Mouse (Mus musculus) kidney, embryonic 16.5 days (tissue): ENCODE data around the gene Zfr2. TPM values are rescaled to one million over a fixed set of nuclear protein-coding genes. Genes with fewer than 3 reads are reported as not detected.

ENCODE experiments used
- ATAC-seq: fragments of 200-750 bp; cut with Nextera tagmentation; 2 replicates; pipeline ENCODE4 v1.8.0; 2017; ENCODE audit warnings: moderate TSS enrichment; ENCODE audit not compliant: low FRiP score, low TSS enrichment
- H3K27ac ChIP-seq: fragments of 300-500 bp; sonication (generic); 2 replicates; pipeline ENCODE4 v1.5.1; 2014; ENCODE audit warnings: low read length
- H3K27me3 ChIP-seq: fragments of 300-500 bp; sonication (generic); 2 replicates; pipeline ENCODE4 v1.6.1; 2014; ENCODE audit warnings: low read length, control low read depth, mixed read lengths; ENCODE audit not compliant: insufficient read depth
- H3K36me3 ChIP-seq: fragments of 300-500 bp; sonication (generic); 2 replicates; pipeline ENCODE4 v1.6.1; 2014; ENCODE audit warnings: low read length, control low read depth, mixed read lengths; ENCODE audit not compliant: insufficient read depth
- H3K4me1 ChIP-seq: fragments of 300-500 bp; sonication (generic); 2 replicates; pipeline ENCODE4 v1.6.1; 2014; ENCODE audit warnings: low read length, control low read depth, mixed read lengths; ENCODE audit not compliant: insufficient read depth
- H3K4me2 ChIP-seq: fragments of 300-500 bp; sonication (generic); replicated peaks from 2 replicates; pipeline ENCODE4 v1.6.1; 2014; ENCODE audit warnings: low read depth, low read length
- H3K4me3 ChIP-seq: fragments of 300-500 bp; sonication (generic); 2 replicates; pipeline ENCODE4 v1.5.1; 2014; ENCODE audit warnings: mild to moderate bottlenecking, low read length
- H3K9ac ChIP-seq: fragments of 300-500 bp; sonication (generic); replicated peaks from 2 replicates; pipeline ENCODE4 v1.6.1; 2014; ENCODE audit warnings: low read length
- H3K9me3 ChIP-seq: fragments of 300-500 bp; sonication (generic); 2 replicates; pipeline ENCODE4 v1.6.1; 2016; ENCODE audit warnings: low read length, control low read depth
- WGBS: fragments of 180-500 bp; shearing (Covaris S2); extraction: QIAGEN DNeasy Blood & Tissue Kit; methylation state at CpG from one replicate; pipeline ENCODE4 v1.1.7; 2014; 5-methylcytosine and 5-hydroxymethylcytosine counted together
- polyA plus RNA-seq: library from polyadenylated mRNA; unstranded; fragments of >200 nt; fragmentation: Nextera tagmentation; extraction: Ambion mirVana; gene quantifications from 2 replicates; pipeline ENCODE4 v1.2.1, GENCODE M21; 2015

Zfr2 gene
- polyA plus RNA-seq, 1 experiment from 2014 or later = 7.1 TPM

GRCm38 (mm10) chr10:81192968-81193501 is 39.9 kb upstream of the Zfr2 start:
- WGBS = 4% methylated on average over 19 of the region's 19 CpGs

DNA sequence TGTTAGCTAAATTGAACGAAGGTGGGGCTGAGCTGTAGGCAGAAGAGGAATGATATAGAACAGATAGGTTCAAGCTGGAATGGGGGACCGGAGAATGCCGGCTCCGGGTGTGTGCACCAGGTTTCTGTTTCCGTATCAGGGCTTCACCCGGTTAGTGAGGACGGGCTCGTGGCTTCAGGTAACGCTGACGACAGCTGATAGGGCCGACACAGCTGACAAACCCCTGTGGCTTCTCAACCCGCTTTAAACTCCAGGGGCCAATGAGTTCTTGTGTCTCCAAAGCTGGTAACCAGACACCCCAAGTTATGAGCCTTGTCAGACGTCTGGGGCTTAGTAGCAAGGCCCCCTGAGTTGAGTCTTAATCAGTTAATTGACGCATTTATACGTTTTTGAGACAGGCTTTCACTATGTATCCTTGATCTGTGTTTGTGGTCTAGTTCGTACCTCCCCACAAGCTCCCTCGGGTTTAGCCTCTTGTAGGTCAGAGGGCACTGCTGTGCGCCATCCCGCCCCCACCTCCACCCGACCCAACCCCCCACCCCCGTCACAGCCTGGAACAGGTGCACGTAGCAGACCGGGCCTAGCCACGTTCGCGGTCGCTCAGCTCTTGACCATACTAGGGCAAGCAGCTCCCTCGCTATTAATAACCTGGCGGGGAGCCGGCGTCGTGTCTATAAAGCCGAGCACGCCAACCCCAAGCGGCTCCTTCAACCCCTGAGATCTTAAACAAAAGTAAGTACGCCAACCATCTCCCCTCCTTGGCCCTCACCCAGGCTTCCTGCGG is 38.8 kb upstream of the Zfr2 start:
- Histone ChIP-seq H3K9me3 (no peaks in the 10 kb centered on the region), H3K9ac (peak overlapping the region; percentile 38; the same call in 1 of the 2 replicates), H3K36me3 (peaks cover 15% of the 10 kb centered on the region; the same call in 1 of the 2 replicates), H3K4me1 (peaks cover 31% of the 10 kb centered on the region), H3K27me3 (peaks cover 35% of the 10 kb centered on the region), H3K4me2 (peak overlapping the region; percentile 21; the same call in 1 of the 2 replicates), H3K27ac (no peak overlapping the region), H3K4me3 (peak overlapping the region; percentile 1; the same call in 1 of the 2 replicates)
- WGBS = 12% methylated on average over 37 of the region's 37 CpGs
- ATAC-seq = no peak

More at GRCm38 (mm10) chr10:81192968-81193501, 39.9 kb upstream of the Zfr2 start:
- 0 out of 2 replicates have a peak overlapping the region, but pooled peaks have one; percentile 90 for H3K27ac ChIP-seq
- H3K4me3 ChIP-seq = peak overlapping the region; percentile 65
- peaks cover 19% of the 10 kb centered on the region; the same call in 1 of the 2 replicates for H3K36me3 ChIP-seq
- H3K9me3 ChIP-seq = no peaks in the 10 kb centered on the region
- peaks cover 31% of the 10 kb centered on the region for H3K4me1 ChIP-seq
- peak overlapping the region; percentile 91 for H3K9ac ChIP-seq
- H3K27me3 ChIP-seq = peaks cover 34% of the 10 kb centered on the region
- ATAC-seq = peak; percentile 18
- peak overlapping the region; percentile 96 for H3K4me2 ChIP-seq

DNA sequence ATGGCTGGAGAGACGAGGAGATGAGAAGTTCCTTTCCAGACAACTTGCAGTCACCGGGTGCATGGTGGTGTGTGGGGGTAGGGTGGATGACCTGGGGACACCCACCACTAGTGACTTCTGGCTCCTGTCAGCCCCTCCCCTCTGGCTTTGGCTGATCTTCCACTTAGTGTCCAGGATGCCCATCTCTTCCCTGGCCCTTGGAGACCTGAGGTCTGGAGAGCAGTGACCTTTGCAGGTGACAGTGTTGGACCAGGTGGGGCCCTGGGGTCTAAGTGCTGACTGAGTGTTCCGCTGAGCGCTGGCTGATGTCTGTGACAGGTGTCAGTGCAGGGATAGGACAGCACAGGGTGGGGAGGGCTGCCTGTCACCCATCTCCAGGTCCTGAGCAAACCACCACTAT is 37.7 kb upstream of the Zfr2 start:
- Histone ChIP-seq H3K4me2 (no peak overlapping the region), H3K4me3 (no peak overlapping the region), H3K27me3 (peaks cover 39% of the 10 kb centered on the region), H3K9ac (no peak overlapping the region), H3K36me3 (peaks cover 9% of the 10 kb centered on the region; the same call in 1 of the 2 replicates), H3K27ac (no peak overlapping the region), H3K4me1 (peaks cover 31% of the 10 kb centered on the region), H3K9me3 (no peaks in the 10 kb centered on the region)
- 60% methylated on average over 4 of the region's 4 CpGs for WGBS
- no peak for ATAC-seq

DNA sequence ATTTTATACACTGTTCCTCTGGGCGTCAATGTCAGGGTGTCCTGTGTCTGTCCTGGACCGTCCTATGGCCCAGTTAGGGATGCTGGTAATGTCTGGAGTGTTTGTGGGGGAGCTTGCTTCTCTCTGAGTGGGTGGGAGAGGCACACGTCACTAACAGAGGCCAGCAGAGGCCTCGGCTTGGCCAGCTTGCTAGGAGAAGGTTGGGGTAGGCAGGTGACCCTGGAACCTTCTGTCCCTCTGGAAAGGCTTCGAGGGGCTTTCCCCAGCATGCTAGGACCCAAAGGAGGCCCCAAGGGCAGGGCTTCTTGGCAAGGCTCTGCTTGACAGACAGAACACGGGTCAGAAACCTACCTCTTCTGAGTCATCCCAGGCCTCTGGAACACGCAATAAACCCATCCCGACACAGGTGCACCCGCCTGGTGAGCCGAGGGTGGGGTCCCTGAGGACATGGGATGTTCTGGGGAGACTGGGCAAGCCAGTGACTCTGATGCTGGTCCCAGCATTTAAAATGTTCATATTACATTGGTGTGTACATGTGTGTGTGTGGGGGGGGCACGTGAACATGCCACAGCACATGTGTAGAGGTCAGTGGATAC is 36.4 kb upstream of the Zfr2 start:
- Histone ChIP-seq H3K9me3 (no peaks in the 10 kb centered on the region), H3K27ac (no peak overlapping the region), H3K4me3 (no peak overlapping the region), H3K9ac (no peak overlapping the region), H3K4me2 (no peak overlapping the region), H3K27me3 (peaks cover 39% of the 10 kb centered on the region), H3K36me3 (no peaks in the 10 kb centered on the region), H3K4me1 (peaks cover 24% of the 10 kb centered on the region)
- 67% methylated on average over 11 of the region's 11 CpGs for WGBS
- no peak for ATAC-seq

DNA sequence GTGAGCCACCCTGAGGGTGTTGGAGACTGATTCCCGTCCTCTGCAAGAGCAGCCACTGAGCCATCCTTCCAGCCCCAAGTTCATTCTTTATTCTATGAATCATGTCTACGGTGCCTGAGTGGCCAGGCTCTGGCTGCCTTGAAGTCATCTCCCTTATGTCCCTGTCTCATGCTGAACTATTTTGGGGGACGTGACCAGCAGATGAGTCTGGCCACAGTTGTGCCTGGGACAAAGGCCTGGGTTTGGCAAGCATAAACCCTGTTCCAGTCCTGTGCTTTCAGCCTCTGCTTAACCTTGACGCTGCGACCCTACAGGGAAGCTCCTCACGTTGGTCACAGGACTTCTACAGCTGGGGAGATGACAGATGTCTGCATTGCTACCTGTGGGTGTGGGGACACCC is 35.6 kb upstream of the Zfr2 start:
- no peak overlapping the region for H3K27ac ChIP-seq
- 51% methylated on average over 6 of the region's 6 CpGs for WGBS
- no peaks in the 10 kb centered on the region for H3K9me3 ChIP-seq
- H3K4me3 ChIP-seq = no peak overlapping the region
- no peak for ATAC-seq
- peaks cover 39% of the 10 kb centered on the region for H3K27me3 ChIP-seq
- H3K4me2 ChIP-seq = no peak overlapping the region
- peaks cover 17% of the 10 kb centered on the region for H3K4me1 ChIP-seq
- no peak overlapping the region for H3K9ac ChIP-seq
- H3K36me3 ChIP-seq = no peaks in the 10 kb centered on the region

GRCm38 (mm10) chr10:81198230-81198629 is 34.7 kb upstream of the Zfr2 start:
- H3K4me3 ChIP-seq = no peak overlapping the region
- H3K27ac ChIP-seq = no peak overlapping the region
- no peaks in the 10 kb centered on the region for H3K9me3 ChIP-seq
- H3K4me2 ChIP-seq = no peak overlapping the region
- no peak overlapping the region for H3K9ac ChIP-seq
- no peaks in the 10 kb centered on the region for H3K36me3 ChIP-seq
- peaks cover 9% of the 10 kb centered on the region for H3K4me1 ChIP-seq
- ATAC-seq = no peak
- H3K27me3 ChIP-seq = peaks cover 39% of the 10 kb centered on the region
- 2% methylated on average over 9 of the region's 9 CpGs for WGBS

DNA sequence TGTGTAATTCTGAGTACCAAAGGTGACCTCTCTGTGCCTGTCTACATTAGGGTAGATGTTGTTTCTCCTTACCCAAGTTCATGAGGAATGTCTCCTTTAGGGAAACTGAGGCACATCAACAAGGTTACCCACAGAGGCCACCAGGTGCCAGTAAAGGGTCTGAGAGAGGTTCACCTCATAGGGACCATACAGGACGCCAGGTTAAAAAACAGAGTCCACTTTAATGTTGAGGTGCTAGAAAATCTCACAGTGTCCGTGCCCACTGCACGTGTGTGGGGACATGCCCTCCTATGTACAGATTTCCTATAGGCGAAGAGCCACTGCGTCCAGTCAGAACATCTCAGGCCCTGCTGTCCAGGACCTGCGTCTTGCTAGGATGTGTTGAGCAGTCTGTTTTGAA is 34.0 kb upstream of the Zfr2 start:
- no peaks in the 10 kb centered on the region for H3K9me3 ChIP-seq
- no peak overlapping the region for H3K9ac ChIP-seq
- no peak for ATAC-seq
- no peak overlapping the region for H3K27ac ChIP-seq
- peaks cover 36% of the 10 kb centered on the region for H3K27me3 ChIP-seq
- no peak overlapping the region for H3K4me3 ChIP-seq
- H3K4me1 ChIP-seq = peaks cover 6% of the 10 kb centered on the region
- no peaks in the 10 kb centered on the region for H3K36me3 ChIP-seq
- H3K4me2 ChIP-seq = no peak overlapping the region
- 88% methylated on average over 6 of the region's 6 CpGs for WGBS

DNA sequence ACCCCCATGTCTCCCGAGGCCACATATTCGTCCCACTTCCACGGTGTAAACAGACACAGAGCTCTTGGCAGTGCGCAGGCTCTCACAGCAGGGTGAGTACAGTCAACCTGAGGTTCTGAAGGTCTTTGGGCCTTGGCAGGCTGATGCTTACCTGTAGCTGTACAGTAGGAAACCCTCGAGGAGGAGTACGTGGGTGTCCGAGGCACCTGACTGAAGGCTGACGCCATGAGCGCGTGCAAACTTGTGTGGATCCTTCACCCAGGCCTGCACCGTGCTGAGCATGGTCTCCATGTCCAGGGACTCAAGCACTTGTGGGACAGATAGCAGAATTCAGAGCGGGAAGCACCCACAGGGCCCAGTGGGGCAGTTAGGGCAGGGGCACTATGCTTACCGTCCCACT is 32.8 kb upstream of the Zfr2 start:
- WGBS = 87% methylated on average over 13 of the region's 13 CpGs
- H3K4me2 ChIP-seq = no peak overlapping the region
- no peaks in the 10 kb centered on the region for H3K36me3 ChIP-seq
- ATAC-seq = no peak
- H3K27ac ChIP-seq = no peak overlapping the region
- no peaks in the 10 kb centered on the region for H3K4me1 ChIP-seq
- peaks cover 25% of the 10 kb centered on the region for H3K27me3 ChIP-seq
- H3K4me3 ChIP-seq = no peak overlapping the region
- H3K9me3 ChIP-seq = no peaks in the 10 kb centered on the region
- H3K9ac ChIP-seq = no peak overlapping the region

GRCm38 (mm10) chr10:81200605-81201287 is 32.2 kb upstream of the Zfr2 start:
- Histone ChIP-seq H3K4me3 (no peak overlapping the region), H3K9ac (no peak overlapping the region), H3K4me1 (no peaks in the 10 kb centered on the region), H3K27ac (no peak overlapping the region), H3K36me3 (no peaks in the 10 kb centered on the region), H3K9me3 (no peaks in the 10 kb centered on the region), H3K4me2 (no peak overlapping the region), H3K27me3 (peaks cover 19% of the 10 kb centered on the region)
- no peak for ATAC-seq
- WGBS = 78% methylated on average over 20 of the region's 20 CpGs
